Mouse (Mus musculus): ENCODE data around the gene Slc16a6. TPM values are rescaled to one million over a fixed set of nuclear protein-coding genes. Genes with fewer than 3 reads are reported as not detected.
"Not testable (repeated sequence)": the region's sequence is repeated elsewhere in the genome, so short reads cannot be mapped to it uniquely, and the experiment has no call there.

The Slc16a6 gene
- total RNA-seq (2021): 10 to 100 TPM; 11.7 to 12.6 TPM

GRCm38 (mm10) chr11:109473171-109474085 lies at the start of gene Slc16a6, which contains the start of gene Arsg:
Slc16a6 (minus strand) TSS chr11:109473598.
Arsg (plus strand) TSS chr11:109473374.
- DNase-seq (ENCODE audit: extremely low spot score in 1 of 2, low spot score in 2 of 2): peak; percentile 80 to 94
- intact Hi-C loops (cut with DNase I): no loop called here

GRCm38 (mm10) chr11:109520958-109521357 lies 47.6 kb upstream of the Slc16a6 start:
- intact Hi-C loops (cut with DNase I): no loop called here
- no peak for DNase-seq (ENCODE audit: extremely low spot score in 1 of 2, low spot score in 2 of 2)

- intact Hi-C loops (cut with DNase I): no loop called here
- no peak for DNase-seq (ENCODE audit: extremely low spot score in 1 of 2, low spot score in 2 of 2)
Measured at GRCm38 (mm10) chr11:109517816-109518215, 44.4 kb upstream of the Slc16a6 start.

- intact Hi-C loops (cut with DNase I): no loop called here
- no peak for DNase-seq (ENCODE audit: extremely low spot score in 1 of 2, low spot score in 2 of 2)
Measured at GRCm38 (mm10) chr11:109517330-109517729, 43.9 kb upstream of the Slc16a6 start.

- DNase-seq (ENCODE audit: extremely low spot score in 1 of 2, low spot score in 2 of 2): no peak
- intact Hi-C loops (cut with DNase I): no loop called here
Measured at GRCm38 (mm10) chr11:109514064-109514612, 40.7 kb upstream of the Slc16a6 start.

- intact Hi-C loops (cut with DNase I): no loop called here
- no peak for DNase-seq (ENCODE audit: extremely low spot score in 1 of 2, low spot score in 2 of 2)
Measured at GRCm38 (mm10) chr11:109512995-109513675, 39.7 kb upstream of the Slc16a6 start.

GRCm38 (mm10) chr11:109507068-109507467 lies 33.7 kb upstream of the Slc16a6 start:
- intact Hi-C loops (cut with DNase I): no loop called here
- DNase-seq (ENCODE audit: extremely low spot score in 1 of 2, low spot score in 2 of 2): no peak

- DNase-seq (ENCODE audit: extremely low spot score in 1 of 2, low spot score in 2 of 2): no peak
- intact Hi-C loops (cut with DNase I): no loop called here
Measured at GRCm38 (mm10) chr11:109505823-109506222, 32.4 kb upstream of the Slc16a6 start.

GRCm38 (mm10) chr11:109504977-109505376 lies 31.6 kb upstream of the Slc16a6 start:
- peak; percentile 19 to 66 for DNase-seq (ENCODE audit: extremely low spot score in 1 of 2, low spot score in 2 of 2)
- intact Hi-C loops (cut with DNase I): no loop called here

- peak in 1 of 2 experiments; percentile 47 for DNase-seq (ENCODE audit: extremely low spot score in 1 of 2, low spot score in 2 of 2)
- intact Hi-C loops (cut with DNase I): no loop called here
Measured at GRCm38 (mm10) chr11:109500206-109500605, 26.8 kb upstream of the Slc16a6 start.

GRCm38 (mm10) chr11:109497990-109498389 lies 24.6 kb upstream of the Slc16a6 start:
- intact Hi-C loops (cut with DNase I): no loop called here
- DNase-seq (ENCODE audit: extremely low spot score in 1 of 2, low spot score in 2 of 2): no peak

- intact Hi-C loops (cut with DNase I): no loop called here
Measured at GRCm38 (mm10) chr11:109496996-109497714, 23.8 kb upstream of the Slc16a6 start.

GRCm38 (mm10) chr11:109496475-109496993 lies 23.1 kb upstream of the Slc16a6 start:
- intact Hi-C loops (cut with DNase I): no loop called here
- DNase-seq (ENCODE audit: extremely low spot score in 1 of 2, low spot score in 2 of 2): no peak

More at GRCm38 (mm10) chr11:109496996-109497714, 23.8 kb upstream of the Slc16a6 start:
- DNase-seq (ENCODE audit: extremely low spot score in 1 of 2, low spot score in 2 of 2): no peak

- intact Hi-C loops (cut with DNase I): no loop called here
- peak in 1 of 2 experiments; percentile 44 for DNase-seq (ENCODE audit: extremely low spot score in 1 of 2, low spot score in 2 of 2)
Measured at GRCm38 (mm10) chr11:109495771-109496474, 22.5 kb upstream of the Slc16a6 start.

GRCm38 (mm10) chr11:109494890-109495770 lies 21.7 kb upstream of the Slc16a6 start:
- intact Hi-C loops (cut with DNase I): no loop called here
- DNase-seq (ENCODE audit: extremely low spot score in 1 of 2, low spot score in 2 of 2): no peak

- intact Hi-C loops (cut with DNase I); DNase-seq (ENCODE audit: extremely low spot score in 1 of 2, low spot score in 2 of 2): not testable (repeated sequence)
Measured at GRCm38 (mm10) chr11:109492847-109493464, 19.6 kb upstream of the Slc16a6 start.

GRCm38 (mm10) chr11:109491844-109492243 lies 18.4 kb upstream of the Slc16a6 start:
- no peak for DNase-seq (ENCODE audit: extremely low spot score in 1 of 2, low spot score in 2 of 2)
- intact Hi-C loops (cut with DNase I): no loop called here

Data from left cerebral cortex, postnatal 10 days (tissue).